Mouse (Mus musculus) heart, adult 2 months (tissue): Measurements from ENCODE around the gene Enah.

Source experiments
- CTCF ChIP-seq: fragments of 200-600 bp; IDR thresholded peaks from 2 replicates; pipeline ENCODE4 v1.8.1; 2022; ENCODE audit warnings: antibody characterized with exemption, mild to moderate bottlenecking, moderate library complexity
- EP300 ChIP-seq: fragments of 200-500 bp; IDR thresholded peaks from 2 replicates; pipeline ENCODE4 v1.6.1; 2011; ENCODE audit warnings: low read depth, low read length, control low read depth; ENCODE audit not compliant: insufficient read depth
- POLR2A ChIP-seq: fragments of 200-500 bp; IDR thresholded peaks from 2 replicates; pipeline ENCODE4 v1.6.1; 2011; ENCODE audit warnings: mild to moderate bottlenecking, low read depth, low read length, control low read depth; ENCODE audit not compliant: insufficient read depth

DNA sequence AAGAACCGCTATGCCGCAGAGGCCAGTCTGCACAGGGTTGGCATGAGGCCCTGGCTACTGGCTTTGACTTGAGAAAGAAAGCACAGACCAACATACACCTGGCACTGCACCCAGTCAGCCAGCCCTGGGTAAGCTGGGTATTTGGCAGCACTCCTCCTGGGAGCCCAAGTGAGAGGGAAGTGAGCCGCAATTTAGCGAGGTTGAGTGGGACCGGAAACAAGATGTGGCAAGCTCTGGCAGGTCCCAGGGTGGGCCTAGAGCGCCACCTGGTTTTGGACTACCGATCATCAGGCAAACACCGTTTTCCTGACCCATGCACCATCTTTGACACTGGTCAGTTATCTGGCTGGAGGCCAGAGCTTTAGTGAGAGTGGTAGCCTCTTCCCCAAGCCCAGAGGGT lies 138.3 kb downstream of the Enah start:
- peak; percentile 83 for TF ChIP-seq CTCF
- TF ChIP-seq POLR2A: no peak
- peak; percentile 83; the same call in 1 of the 2 replicates for TF ChIP-seq EP300
